Comparison of ENCODE assay signal across 16 mouse cellular contexts in the genomic region with DNA sequence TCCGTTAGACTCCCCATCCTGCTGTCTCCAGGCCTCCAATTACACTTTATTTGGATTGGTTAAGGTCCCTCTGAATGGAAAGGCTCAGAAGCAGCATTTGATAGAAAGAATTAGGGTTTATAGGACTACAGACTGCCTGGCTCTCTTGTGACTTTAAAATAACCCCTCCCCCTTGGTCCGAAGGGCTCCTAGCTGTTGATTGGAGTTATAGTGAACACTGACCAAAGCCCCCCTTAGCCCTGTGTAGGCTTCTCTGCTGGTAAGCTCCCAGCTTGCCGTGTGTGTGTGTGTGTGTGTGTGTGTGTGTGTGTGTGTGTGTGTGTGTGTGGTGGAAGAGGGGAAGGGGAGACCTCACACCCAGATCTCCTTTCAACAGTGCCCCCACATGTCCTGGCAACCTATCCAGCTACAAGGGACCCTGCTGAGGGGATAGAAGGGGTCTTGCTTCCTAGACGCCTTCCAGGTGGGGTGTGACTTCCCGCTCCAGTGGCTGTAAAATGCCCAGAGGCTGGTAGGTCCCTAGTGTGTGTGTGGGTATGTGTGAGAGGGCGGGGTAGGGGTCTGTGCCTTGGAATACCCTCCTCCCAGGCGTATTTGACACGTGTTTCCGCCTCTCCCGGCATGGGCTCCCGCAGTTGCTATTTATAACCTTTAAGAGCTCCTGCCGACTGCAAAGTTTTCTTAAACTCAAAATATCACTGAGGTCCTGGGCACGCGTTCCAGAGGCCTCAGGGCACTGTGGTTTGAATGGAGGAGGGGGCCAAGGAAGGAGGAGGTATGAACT. TPM values are rescaled to one million over a fixed set of nuclear protein-coding genes. Genes with fewer than 3 reads are reported as not detected.
A peak's percentile ranks its signal among the peaks of the same experiment; 100 is the strongest.
DNase-seq lines count a peak whose midpoint lies in the region; ATAC-seq lines count a peak whose summit lies in the region.
"Had no signal": no experiment of that assay in that cellular context is flagged by ENCODE, and none has a peak within 500 bp of the region (broad histone marks: within the 10 kb centered on the region; RNA-seq: fewer than 3 reads in every experiment).

No protein-coding gene starts in this region.

- H3K4me2 ChIP-seq in heart, embryonic 11.5 days, result peak overlapping the region; percentile 55
- no peak overlapping the region for H3K4me2 ChIP-seq in midbrain, embryonic 11.5 days
- no peak overlapping the region for H3K4me2 ChIP-seq in midbrain, embryonic 13.5 days (replicated peaks)

- intact Hi-C loops in heart, postnatal 14 days (cut with DNase I), result no loop called here

- H3K9ac ChIP-seq in heart, embryonic 11.5 days (ENCODE audit: low read depth, low read length), result peak overlapping the region; percentile 60
- no peak overlapping the region for H3K9ac ChIP-seq in midbrain, embryonic 11.5 days (ENCODE audit: low read length)
- H3K9ac ChIP-seq in midbrain, embryonic 13.5 days (replicated peaks), result no peak overlapping the region

- peaks cover 59% of the 10 kb centered on the region for H3K4me1 ChIP-seq in heart, embryonic 11.5 days (ENCODE audit: control insufficient read depth, insufficient read depth, low read length)
- 0 out of 2 replicates have a peak, but pooled peaks cover 2% of the 10 kb centered on the region for H3K4me1 ChIP-seq in midbrain, embryonic 11.5 days (ENCODE audit: control insufficient read depth, insufficient read depth, low read length)
- H3K4me1 ChIP-seq in midbrain, embryonic 13.5 days (replicated peaks), result no peaks in the 10 kb centered on the region

- no peak for DNase-seq in heart, postnatal 14 days
- DNase-seq in midbrain, embryonic 11.5 days (ENCODE audit: low spot score, missing footprints), result peak; percentile 75
- peak; percentile 48 for DNase-seq in kidney, postnatal 14 days
- DNase-seq in layer of hippocampus, adult 18-20 months (ENCODE audit: low spot score in 2 of 2), result no peak
- no peak for DNase-seq in gastrocnemius, adult 18-20 months (ENCODE audit: low spot score)
- DNase-seq: B cell, adult 2 months; cerebellum, postnatal 36 days; lung, postnatal 10 days had no signal

- H3K4me3 ChIP-seq in heart, embryonic 11.5 days (ENCODE audit: low read depth, low read length), result 0 out of 2 replicates have a peak overlapping the region, but pooled peaks have one; percentile 16
- H3K4me3 ChIP-seq in midbrain, embryonic 11.5 days (ENCODE audit: low read depth, low read length), result no peak overlapping the region
- no peak overlapping the region for H3K4me3 ChIP-seq in midbrain, embryonic 13.5 days (replicated peaks)

- no peaks in the 10 kb centered on the region for H3K27me3 ChIP-seq in heart, embryonic 11.5 days (ENCODE audit: control insufficient read depth, insufficient read depth, low read length)
- H3K27me3 ChIP-seq in midbrain, embryonic 11.5 days (ENCODE audit: control insufficient read depth, insufficient read depth, low read length), result no peaks in the 10 kb centered on the region; the same call in 1 of the 2 replicates
- H3K27me3 ChIP-seq in midbrain, embryonic 13.5 days, result peaks cover 12% of the 10 kb centered on the region

- peak overlapping the region; percentile 91 for H3K27ac ChIP-seq in heart, embryonic 11.5 days (ENCODE audit: low read depth, low read length)
- H3K27ac ChIP-seq in midbrain, embryonic 11.5 days (ENCODE audit: low read depth, low read length), result no peak overlapping the region
- no peak overlapping the region for H3K27ac ChIP-seq in midbrain, embryonic 13.5 days

- 0 out of 2 replicates have a peak, but pooled peaks have one; percentile 36 for ATAC-seq in heart, embryonic 11.5 days (replicated peaks; ENCODE audit: insufficient number of reproducible peaks, low FRiP score, low TSS enrichment)
- no peak for ATAC-seq in midbrain, embryonic 11.5 days (ENCODE audit: low FRiP score)
- ATAC-seq in midbrain, embryonic 13.5 days, result no peak
- ATAC-seq in inflammation-experienced regulatory T-cells, adult 6 months, result no peak
- ATAC-seq: hindbrain, embryonic 16.5 days; midbrain, embryonic 16.5 days had no signal

- no peaks in the 10 kb centered on the region for H3K9me3 ChIP-seq in heart, embryonic 11.5 days (replicated peaks; ENCODE audit: control insufficient read depth, low read length)
- H3K9me3 ChIP-seq in midbrain, embryonic 11.5 days (ENCODE audit: control insufficient read depth, low read length), result no peaks in the 10 kb centered on the region
- no peaks in the 10 kb centered on the region for H3K9me3 ChIP-seq in midbrain, embryonic 13.5 days

- 11% methylated on average over 14 of the region's 14 CpGs for WGBS in heart, embryonic 11.5 days (ENCODE audit: insufficient replicate concordance)
- 57% methylated on average over 14 of the region's 14 CpGs for WGBS in midbrain, embryonic 11.5 days
- 56% methylated on average over 14 of the region's 14 CpGs for WGBS in midbrain, embryonic 13.5 days

- no peaks in the 10 kb centered on the region for H3K36me3 ChIP-seq in heart, embryonic 11.5 days (ENCODE audit: control insufficient read depth, insufficient read depth, low read length)
- no peaks in the 10 kb centered on the region for H3K36me3 ChIP-seq in midbrain, embryonic 11.5 days (ENCODE audit: control insufficient read depth, insufficient read depth, low read length)
- H3K36me3 ChIP-seq in midbrain, embryonic 13.5 days, result no peaks in the 10 kb centered on the region

RNA-seq across cellular contexts. Expression of a gene that starts 3.7 kb away (rescaled TPM):
- 24.3 and 27.8 TPM in 2 replicates for polyA plus RNA-seq in heart, embryonic 11.5 days (2014; fragmentation: Nextera tagmentation; extraction: Ambion mirVana)
- 1 to 10 TPM; 9.1 TPM for total RNA-seq in heart, postnatal 14 days (2021)
- 17.0 and 20.3 TPM in 2 replicates for polyA plus RNA-seq in midbrain, embryonic 11.5 days (2014; fragmentation: Nextera tagmentation; extraction: Ambion mirVana)
- 9.2 and 11.2 TPM in 2 replicates for polyA plus RNA-seq in midbrain, embryonic 13.5 days (2015; fragmentation: Nextera tagmentation; extraction: Ambion mirVana)
- total RNA-seq in layer of hippocampus, adult 18-20 months (2021), result 1 to 10 TPM; 3.9 TPM
- not detected for polyA plus RNA-seq in inflammation-experienced regulatory T-cells, adult 6 months (2017; shearing (Covaris generic))
- 1 to 10 TPM in 1 of 2 experiments, under 1 TPM in 1; 0.82 to 1.1 TPM for total RNA-seq in gastrocnemius, adult 18-20 months (2021)
- total RNA-seq: neutrophil, adult 5-6 weeks had no signal

RNA-seq across cellular contexts. Expression of a gene that starts 8.9 kb away (rescaled TPM):
- polyA plus RNA-seq in heart, embryonic 11.5 days (2014; fragmentation: Nextera tagmentation; extraction: Ambion mirVana), result 3,236 and 3,494 TPM in 2 replicates
- over 10,000 TPM; 11,266 to 12,112 TPM for total RNA-seq in heart, postnatal 14 days (2021)
- polyA plus RNA-seq in midbrain, embryonic 11.5 days (2014; fragmentation: Nextera tagmentation; extraction: Ambion mirVana), result 0.48 and 0.63 TPM in 2 replicates
- not detected in 2 replicates for polyA plus RNA-seq in midbrain, embryonic 13.5 days (2015; fragmentation: Nextera tagmentation; extraction: Ambion mirVana)
- total RNA-seq in layer of hippocampus, adult 18-20 months (2021), result not detected
- polyA plus RNA-seq in inflammation-experienced regulatory T-cells, adult 6 months (2017; shearing (Covaris generic)), result not detected
- 100 to 1,000 TPM; 624 to 860 TPM for total RNA-seq in gastrocnemius, adult 18-20 months (2021)
- total RNA-seq: neutrophil, adult 5-6 weeks had no signal

RNA-seq across cellular contexts. Expression of a gene that starts 47.4 kb away (rescaled TPM):
- polyA plus RNA-seq in heart, embryonic 11.5 days (2014; fragmentation: Nextera tagmentation; extraction: Ambion mirVana), result not detected in 2 replicates
- total RNA-seq in heart, postnatal 14 days (2021), result not detected
- polyA plus RNA-seq in midbrain, embryonic 11.5 days (2014; fragmentation: Nextera tagmentation; extraction: Ambion mirVana), result not detected in 2 replicates
- polyA plus RNA-seq in midbrain, embryonic 13.5 days (2015; fragmentation: Nextera tagmentation; extraction: Ambion mirVana), result not detected in 2 replicates
- total RNA-seq in layer of hippocampus, adult 18-20 months (2021), result not detected
- polyA plus RNA-seq in inflammation-experienced regulatory T-cells, adult 6 months (2017; shearing (Covaris generic)), result not detected
- total RNA-seq in gastrocnemius, adult 18-20 months (2021), result not detected
- total RNA-seq: gastrocnemius, adult 8-10 months; layer of hippocampus, postnatal 25 days; neutrophil, adult 5-6 weeks had no signal
- polyA plus RNA-seq: hindbrain, embryonic 16.5 days; midbrain, embryonic 16.5 days had no signal

Comparison
In these comparisons a context has a peak if more than half of its experiments do, and no peak if none do; other contexts are left out.
1. DNase-seq: peak in midbrain, embryonic 11.5 days (single experiment) and kidney, postnatal 14 days (single experiment); none in heart, postnatal 14 days (0 of 2), layer of hippocampus, adult 18-20 months (0 of 2) and gastrocnemius, adult 18-20 months (single experiment).
2. RNA of a gene that starts 3.7 kb away (polyA plus RNA-seq): 24.3 to 27.8 TPM in heart, embryonic 11.5 days, 17.0 to 20.3 TPM in midbrain, embryonic 11.5 days and 9.2 to 11.2 TPM in midbrain, embryonic 13.5 days; not detected in inflammation-experienced regulatory T-cells, adult 6 months; every median in the first group is over 10 times any median in the second.
3. RNA of a gene that starts 8.9 kb away (polyA plus RNA-seq): 3,236 to 3,494 TPM in heart, embryonic 11.5 days; 0.48 to 0.63 TPM in midbrain, embryonic 11.5 days, not detected in midbrain, embryonic 13.5 days and not detected in inflammation-experienced regulatory T-cells, adult 6 months; every median in the first group is over 1,000 times any median in the second.